Mouse (Mus musculus) intestine, embryonic 14.5 days (tissue): ENCODE data around the gene Ypel2. TPM values are rescaled to one million over a fixed set of nuclear protein-coding genes. Genes with fewer than 3 reads are reported as not detected.

Source experiments
- ATAC-seq: fragments of 200-750 bp; cut with Nextera tagmentation; replicated peaks from 2 replicates; pipeline ENCODE4 v1.8.0; 2017; ENCODE audit warnings: low read depth, moderate number of reproducible peaks, moderate TSS enrichment, moderate library complexity; ENCODE audit not compliant: low FRiP score, low TSS enrichment
- DNase-seq: peaks from one replicate; pipeline ENCODE4 v3.0.0-alpha.2; 2018; ENCODE audit warnings: low spot score
- H3K27ac ChIP-seq: fragments of 300-500 bp; sonication (generic); 2 replicates; pipeline ENCODE4 v1.5.1; 2014; ENCODE audit warnings: low read depth, mild to moderate bottlenecking, control low read depth
- H3K27me3 ChIP-seq: fragments of 300-500 bp; sonication (generic); replicated peaks from 2 replicates; pipeline ENCODE4 v1.6.1; 2014; ENCODE audit warnings: low read length, control low read depth; ENCODE audit not compliant: control insufficient read depth, insufficient read depth
- H3K36me3 ChIP-seq: fragments of 300-500 bp; sonication (generic); 2 replicates; pipeline ENCODE4 v1.6.1; 2014; ENCODE audit warnings: low read length, control low read depth; ENCODE audit not compliant: control insufficient read depth, insufficient read depth
- H3K4me1 ChIP-seq: fragments of 300-500 bp; sonication (generic); replicated peaks from 2 replicates; pipeline ENCODE4 v1.6.1; 2014; ENCODE audit warnings: low read length, control low read depth, mixed read lengths; ENCODE audit not compliant: control insufficient read depth, insufficient read depth
- H3K4me2 ChIP-seq: fragments of 300-500 bp; sonication (generic); 2 replicates; pipeline ENCODE4 v1.6.1; 2014; ENCODE audit warnings: low read length
- H3K4me3 ChIP-seq: fragments of 300-500 bp; sonication (generic); 2 replicates; pipeline ENCODE4 v1.5.1; 2014; ENCODE audit warnings: low read depth, low read length, control low read depth, mixed read lengths
- H3K9ac ChIP-seq: fragments of 300-500 bp; sonication (generic); 2 replicates; pipeline ENCODE4 v1.6.1; 2014; ENCODE audit warnings: mild to moderate bottlenecking, low read length
- H3K9me3 ChIP-seq: fragments of 300-500 bp; sonication (generic); 2 replicates; pipeline ENCODE4 v1.6.1; 2016; ENCODE audit warnings: low read length, control low read depth; ENCODE audit not compliant: control insufficient read depth
- WGBS: fragments of 180-500 bp; shearing (Covaris S2); extraction: QIAGEN DNeasy Blood & Tissue Kit; methylation state at CpG from one replicate; pipeline ENCODE4 v1.1.7; 2014; 5-methylcytosine and 5-hydroxymethylcytosine counted together
- polyA plus RNA-seq: library from polyadenylated mRNA; unstranded; fragments of >200 nt; fragmentation: Nextera tagmentation; extraction: Ambion mirVana; gene quantifications from 2 replicates; pipeline ENCODE4 v1.2.1, GENCODE M21; 2014

Ypel2 gene
- polyA plus RNA-seq, 1 experiment from 2014 or later = 5.9 TPM

DNA sequence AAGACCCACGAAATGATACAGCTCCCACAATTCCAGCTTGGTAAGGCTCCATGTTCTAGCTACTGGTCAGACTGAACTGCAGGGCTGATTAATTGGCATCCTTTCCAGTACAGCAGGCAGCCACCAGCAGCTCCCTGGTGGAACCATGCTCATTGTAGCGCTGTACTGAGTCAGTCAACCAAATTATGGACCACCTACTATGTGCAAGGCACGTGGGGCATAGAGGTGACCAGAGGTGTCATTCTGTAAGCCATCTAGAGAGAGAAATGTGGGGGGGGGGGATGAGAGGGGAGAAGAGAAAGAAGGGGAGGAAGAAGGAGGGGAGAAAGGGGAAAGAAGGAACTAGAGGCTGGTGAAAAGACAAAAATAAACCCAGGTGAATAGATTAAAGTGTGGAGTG lies 68.9 kb downstream of the Ypel2 start:
- DNase-seq (no peak), ATAC-seq (no peak)
- Histone ChIP-seq H3K4me2 (no peak overlapping the region), H3K4me1 (no peaks in the 10 kb centered on the region), H3K4me3 (no peak overlapping the region), H3K36me3 (no peaks in the 10 kb centered on the region), H3K9me3 (no peaks in the 10 kb centered on the region), H3K27me3 (no peaks in the 10 kb centered on the region), H3K27ac (no peak overlapping the region), H3K9ac (no peak overlapping the region)
- WGBS = 75% methylated on average over 3 of the region's 3 CpGs

DNA sequence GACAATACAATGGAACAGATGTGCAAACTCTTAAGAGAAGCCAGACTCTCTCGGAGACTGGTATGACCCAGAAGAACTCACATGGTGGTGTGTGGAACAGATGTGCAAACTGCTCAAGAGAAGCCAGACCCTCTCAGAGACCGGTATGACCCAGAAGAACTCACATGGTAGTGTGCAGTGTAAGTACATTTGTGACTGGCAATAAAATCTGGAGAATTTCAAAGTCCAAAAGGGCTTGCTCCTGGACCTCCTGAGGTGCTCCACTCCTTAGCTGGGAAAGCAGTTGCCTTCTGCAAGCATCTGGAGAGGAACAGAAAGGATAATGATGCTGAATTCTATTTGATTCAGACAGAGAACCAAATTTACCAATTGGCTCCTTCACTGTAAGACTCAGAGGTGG lies 69.9 kb downstream of the Ypel2 start:
- Histone ChIP-seq H3K27me3 (no peaks in the 10 kb centered on the region), H3K4me3 (no peak overlapping the region), H3K9ac (no peak overlapping the region), H3K9me3 (no peaks in the 10 kb centered on the region), H3K4me2 (no peak overlapping the region), H3K4me1 (no peaks in the 10 kb centered on the region), H3K36me3 (no peaks in the 10 kb centered on the region), H3K27ac (no peak overlapping the region)
- 46% methylated on average over 2 of the region's 2 CpGs for WGBS
- DNase-seq (no peak), ATAC-seq (no peak)

DNA sequence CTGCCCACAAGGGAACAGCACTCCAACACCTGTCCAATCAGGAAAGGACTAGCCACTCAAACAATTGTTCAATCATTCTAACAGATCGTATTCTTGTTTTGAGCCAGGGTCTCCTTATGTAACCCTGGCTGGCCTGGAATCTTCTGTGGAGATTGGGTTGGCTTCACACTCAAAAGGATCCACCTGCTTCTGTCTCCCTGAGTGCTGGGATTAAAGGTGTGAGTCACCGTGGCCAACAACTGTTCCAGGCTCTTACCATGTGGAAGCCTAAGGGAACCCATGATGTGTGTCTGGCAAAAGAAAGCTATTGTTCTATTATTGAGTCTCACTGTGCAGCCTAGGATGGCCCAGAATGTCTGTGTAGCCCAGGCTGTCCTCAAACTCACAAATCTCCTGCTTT lies 71.5 kb downstream of the Ypel2 start:
- no peak for ATAC-seq
- WGBS = 85% methylated on average over 2 of the region's 2 CpGs
- Histone ChIP-seq H3K9me3 (no peaks in the 10 kb centered on the region), H3K4me2 (no peak overlapping the region), H3K27me3 (no peaks in the 10 kb centered on the region), H3K4me3 (no peak overlapping the region), H3K9ac (no peak overlapping the region), H3K36me3 (no peaks in the 10 kb centered on the region), H3K4me1 (no peaks in the 10 kb centered on the region), H3K27ac (no peak overlapping the region)
- no peak for DNase-seq

DNA sequence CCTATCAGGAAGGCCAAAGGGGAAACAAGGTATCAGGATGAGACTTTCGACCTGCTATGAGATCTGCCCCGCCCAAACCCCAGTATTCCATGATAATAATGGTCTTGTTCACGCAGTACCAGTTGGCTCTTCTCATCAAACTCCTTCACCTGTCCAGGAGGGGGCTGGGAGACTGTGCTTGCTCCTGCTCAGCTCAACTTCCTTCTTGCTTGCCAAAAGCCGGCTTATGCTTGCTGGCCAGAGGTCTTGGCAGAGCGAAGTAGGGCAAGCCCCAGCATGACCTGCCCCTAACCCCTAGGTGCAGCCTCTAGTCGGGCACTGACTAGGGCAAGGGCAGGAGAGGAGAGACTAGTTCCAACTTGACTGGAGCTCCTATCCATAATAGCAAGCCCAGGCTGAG lies 72.2 kb downstream of the Ypel2 start:
- WGBS = 82% methylated on average over 6 of the region's 6 CpGs
- Histone ChIP-seq H3K9me3 (no peaks in the 10 kb centered on the region), H3K9ac (no peak overlapping the region), H3K4me2 (no peak overlapping the region), H3K4me1 (no peaks in the 10 kb centered on the region), H3K36me3 (no peaks in the 10 kb centered on the region), H3K27me3 (no peaks in the 10 kb centered on the region), H3K27ac (no peak overlapping the region), H3K4me3 (no peak overlapping the region)
- DNase-seq = no peak
- ATAC-seq = no peak

DNA sequence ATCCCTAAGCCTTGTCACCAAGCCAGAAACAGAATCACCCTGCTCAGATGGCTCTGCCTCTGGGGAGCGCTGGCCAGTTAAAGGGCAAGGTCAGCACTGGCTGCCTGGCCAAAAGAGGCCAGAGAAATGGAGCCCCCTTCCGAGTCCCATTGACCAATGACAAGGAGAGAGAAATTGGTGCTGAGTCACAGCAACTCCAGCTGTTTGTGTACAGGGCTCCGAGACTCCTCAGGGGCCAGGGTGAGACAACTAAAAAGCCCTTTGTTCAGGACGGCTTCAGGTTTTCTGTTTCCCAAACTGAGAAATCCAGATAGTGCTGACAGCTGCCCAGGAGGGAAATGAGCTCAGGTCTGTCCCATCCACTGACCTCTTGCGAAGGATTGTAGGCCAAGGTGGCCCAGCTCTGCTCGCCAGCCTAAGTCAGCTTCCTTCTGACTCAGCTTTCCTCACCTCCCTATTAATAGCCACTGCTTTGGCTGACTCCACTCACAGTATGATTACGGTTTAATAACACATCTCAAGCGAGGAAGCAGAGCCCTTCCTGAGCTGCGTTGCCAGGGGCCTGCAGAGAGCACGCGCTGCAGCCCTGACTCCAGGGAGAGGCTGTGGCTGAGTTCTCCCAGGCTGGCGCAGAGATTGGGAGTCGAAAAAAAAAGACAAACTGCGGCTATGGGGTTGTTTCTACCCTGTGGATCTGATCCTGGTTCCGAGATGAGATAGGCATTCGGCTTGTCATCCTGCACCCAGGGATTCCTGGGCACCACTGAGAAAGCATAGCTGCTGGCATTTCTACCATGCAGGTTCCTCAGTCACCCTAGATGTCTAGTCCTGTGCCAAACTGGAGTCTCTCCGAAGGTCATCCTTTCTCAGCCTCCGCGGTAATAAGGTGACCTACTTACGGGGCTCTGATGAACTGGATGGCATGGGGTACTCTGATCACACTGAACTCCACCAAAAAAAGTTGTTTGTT lies 73.1 kb downstream of the Ypel2 start:
- H3K27ac ChIP-seq = no peak overlapping the region
- no peaks in the 10 kb centered on the region for H3K9me3 ChIP-seq
- 67% methylated on average over 20 of the region's 20 CpGs for WGBS
- no peak overlapping the region for H3K4me3 ChIP-seq
- no peak overlapping the region for H3K4me2 ChIP-seq
- DNase-seq (no peak), ATAC-seq (no peak)
- no peaks in the 10 kb centered on the region for H3K27me3 ChIP-seq
- H3K9ac ChIP-seq = no peak overlapping the region
- no peaks in the 10 kb centered on the region for H3K4me1 ChIP-seq
- H3K36me3 ChIP-seq = no peaks in the 10 kb centered on the region

DNA sequence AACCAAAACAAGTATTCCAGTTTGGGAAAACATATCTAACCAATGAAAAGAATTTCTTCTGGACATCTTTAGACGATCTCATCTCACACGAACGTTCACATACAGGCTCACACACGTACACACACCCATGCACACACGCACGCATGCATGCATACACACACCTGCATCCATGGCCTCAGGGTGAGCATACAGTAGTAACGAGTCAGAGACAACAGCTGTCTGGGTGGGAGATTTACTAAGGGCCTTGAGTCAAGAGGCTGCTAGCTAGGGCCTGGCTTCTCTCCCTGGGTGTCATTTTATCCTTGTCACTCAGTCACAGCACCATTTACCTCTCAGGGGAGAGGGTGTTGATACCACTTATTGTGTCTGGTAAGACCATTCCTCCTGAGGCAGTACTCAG lies 74.0 kb downstream of the Ypel2 start:
- no peak for DNase-seq
- no peak for ATAC-seq
- Histone ChIP-seq H3K4me1 (no peaks in the 10 kb centered on the region), H3K36me3 (no peaks in the 10 kb centered on the region), H3K9me3 (no peaks in the 10 kb centered on the region), H3K4me2 (no peak overlapping the region), H3K9ac (no peak overlapping the region), H3K27me3 (no peaks in the 10 kb centered on the region), H3K27ac (no peak overlapping the region), H3K4me3 (no peak overlapping the region)
- WGBS = 86% methylated on average over 7 of the region's 7 CpGs

DNA sequence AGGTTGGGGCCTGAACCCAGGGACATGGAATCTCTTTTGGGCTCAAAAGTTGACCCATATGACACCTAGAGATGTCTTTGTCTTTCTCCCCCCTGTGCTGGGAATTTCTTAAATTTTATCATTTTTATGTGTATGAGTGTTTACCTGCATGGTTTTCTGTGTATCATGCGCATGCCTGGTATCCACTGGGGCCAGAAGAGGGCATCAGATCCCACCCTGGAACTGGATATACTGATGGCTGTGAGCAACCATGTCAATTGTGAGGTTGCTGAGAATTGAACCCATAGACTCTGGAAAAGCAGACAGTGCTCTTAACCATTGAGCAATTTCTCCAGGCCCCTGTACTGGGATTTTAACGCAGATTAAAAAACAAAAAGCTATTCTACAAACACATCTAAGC lies 76.0 kb downstream of the Ypel2 start:
- no peak overlapping the region for H3K4me3 ChIP-seq
- ATAC-seq (no peak), DNase-seq (no peak)
- H3K27me3 ChIP-seq = no peaks in the 10 kb centered on the region
- no peaks in the 10 kb centered on the region for H3K36me3 ChIP-seq
- 89% methylated on average over 2 of the region's 2 CpGs for WGBS
- no peak overlapping the region for H3K27ac ChIP-seq
- H3K9me3 ChIP-seq = no peaks in the 10 kb centered on the region
- H3K4me1 ChIP-seq = no peaks in the 10 kb centered on the region
- no peak overlapping the region for H3K9ac ChIP-seq
- no peak overlapping the region for H3K4me2 ChIP-seq

DNA sequence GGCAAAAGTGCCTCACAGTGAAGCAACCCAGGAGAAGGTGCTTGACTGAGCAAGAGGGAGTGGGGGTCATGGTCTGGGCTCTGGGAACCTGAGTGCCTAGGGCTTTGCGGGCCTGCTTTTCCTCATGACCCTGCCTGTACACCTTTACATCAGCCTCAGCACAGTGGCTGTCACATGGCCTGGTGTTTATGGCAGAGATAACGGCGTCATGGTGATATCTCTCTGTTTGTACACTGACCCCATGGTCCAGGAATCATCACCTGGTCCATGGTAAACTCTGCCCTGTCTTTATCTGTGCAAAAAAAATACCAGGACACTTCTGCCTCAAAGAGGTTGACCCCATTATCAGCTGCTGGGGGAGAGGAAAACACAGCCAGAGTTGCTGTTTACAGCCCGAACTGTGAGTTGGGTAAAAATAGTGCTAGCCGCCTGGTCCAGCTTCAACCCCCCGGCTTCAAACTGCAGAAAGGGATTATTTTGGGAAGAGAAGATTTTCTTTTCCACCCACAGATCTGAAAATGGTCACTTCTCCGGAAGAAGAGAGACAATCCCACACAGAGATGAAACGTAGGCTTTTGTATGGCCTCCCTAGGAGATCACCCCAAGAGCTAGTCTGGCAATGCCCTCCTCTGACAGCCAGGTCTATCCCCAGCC lies 76.8 kb downstream of the Ypel2 start:
- Histone ChIP-seq H3K36me3 (no peaks in the 10 kb centered on the region), H3K4me3 (no peak overlapping the region), H3K4me1 (no peaks in the 10 kb centered on the region), H3K27ac (no peak overlapping the region; the same call in 1 of the 2 replicates), H3K9ac (no peak overlapping the region), H3K27me3 (no peaks in the 10 kb centered on the region), H3K4me2 (no peak overlapping the region), H3K9me3 (no peaks in the 10 kb centered on the region)
- 42% methylated on average over 8 of the region's 8 CpGs for WGBS
- DNase-seq (no peak), ATAC-seq (no peak)
